Mouse (Mus musculus): Measurements from ENCODE around the gene Gm10697. TPM values are rescaled to one million over a fixed set of nuclear protein-coding genes. Genes with fewer than 3 reads are reported as not detected.
"Not testable (repeated sequence)": the region's sequence is repeated elsewhere in the genome, so short reads cannot be mapped to it uniquely, and the experiment has no call there.

The Gm10697 gene
- not detected in 2 replicates for polyA plus RNA-seq (2011; ENCODE audit: insufficient read depth, insufficient read length, low replicate concordance, missing spikeins)

DNA sequence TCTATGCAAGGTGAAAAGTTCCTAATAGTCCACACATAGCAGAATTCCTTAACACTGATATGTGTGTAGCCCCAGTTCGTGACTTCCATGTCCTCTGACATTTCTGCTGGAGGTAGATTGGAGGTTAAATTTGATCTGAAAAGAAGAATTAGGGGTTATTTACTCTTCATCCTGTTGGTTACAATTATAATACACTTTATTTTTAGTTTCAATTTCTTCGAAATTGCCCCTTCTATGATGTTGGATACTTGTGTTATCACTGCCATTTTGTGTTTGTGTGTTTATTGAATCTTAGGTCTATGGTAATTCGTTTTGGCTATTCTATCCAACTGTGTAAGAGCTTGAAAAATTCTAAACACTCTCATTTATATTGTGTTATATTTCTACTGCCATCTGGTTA, at the start of gene Gm10697:
Gm10697 (minus strand) TSS at position 101 of the 400 bp plus-strand sequence.
- WGBS = 20% methylated on average over 1 of the region's 3 CpGs
- H3K4me1 ChIP-seq (ENCODE audit: control insufficient read depth, insufficient read depth, low read length); H3K4me3 ChIP-seq (replicated peaks; ENCODE audit: control insufficient read depth, low read depth, low read length); H3K27ac ChIP-seq (ENCODE audit: control insufficient read depth, insufficient read depth, low read depth, low read length, poor library complexity): not testable (repeated sequence)

GRCm38 (mm10) chr3:94115071-94115470, 42.6 kb upstream of the Gm10697 start:
- WGBS = 44% methylated on average over 1 of the region's 1 CpGs
- H3K27ac ChIP-seq (ENCODE audit: control insufficient read depth, insufficient read depth, low read depth, low read length, poor library complexity); H3K4me1 ChIP-seq (ENCODE audit: control insufficient read depth, insufficient read depth, low read length); H3K4me3 ChIP-seq (replicated peaks; ENCODE audit: control insufficient read depth, low read depth, low read length): not testable (repeated sequence)

DNA sequence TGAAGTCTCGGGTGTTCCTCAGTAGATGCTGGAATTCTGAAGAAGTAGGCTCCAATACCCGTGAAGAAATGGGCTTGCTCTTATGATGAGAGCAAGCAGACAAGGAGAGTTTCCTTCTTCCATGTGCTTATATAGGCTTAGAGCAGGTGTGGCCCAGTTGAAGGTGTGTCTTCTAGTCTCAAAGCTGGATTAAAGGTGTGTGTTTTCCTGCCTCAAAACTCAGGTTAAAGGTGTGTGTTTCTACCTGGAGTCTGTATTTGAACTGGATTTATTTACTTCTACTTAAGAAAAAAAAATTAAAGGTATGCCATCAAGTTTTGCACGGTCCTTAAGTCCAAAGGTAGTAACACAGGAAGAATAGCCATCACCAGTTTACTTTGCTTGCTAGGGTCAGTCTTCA, 17.7 kb downstream of the Gm10697 start, which contains the start of gene Gm9125:
Gm9125 (minus strand) TSS at position 101 of the 400 bp plus-strand sequence.
- 81% methylated on average over 2 of the region's 3 CpGs for WGBS

GRCm38 (mm10) chr3:94049566-94050121, 22.8 kb downstream of the Gm10697 start:
- H3K4me1 ChIP-seq (ENCODE audit: control insufficient read depth, insufficient read depth, low read length); H3K4me3 ChIP-seq (replicated peaks; ENCODE audit: control insufficient read depth, low read depth, low read length); H3K27ac ChIP-seq (ENCODE audit: control insufficient read depth, insufficient read depth, low read depth, low read length, poor library complexity): not testable (repeated sequence)
- WGBS = 20% methylated on average over 1 of the region's 5 CpGs

More for the DNA sequence above, 17.7 kb downstream of the Gm10697 start, which contains the start of gene Gm9125:
- H3K27ac ChIP-seq (ENCODE audit: control insufficient read depth, insufficient read depth, low read depth, low read length, poor library complexity); H3K4me1 ChIP-seq (ENCODE audit: control insufficient read depth, insufficient read depth, low read length); H3K4me3 ChIP-seq (replicated peaks; ENCODE audit: control insufficient read depth, low read depth, low read length): not testable (repeated sequence)

DNA sequence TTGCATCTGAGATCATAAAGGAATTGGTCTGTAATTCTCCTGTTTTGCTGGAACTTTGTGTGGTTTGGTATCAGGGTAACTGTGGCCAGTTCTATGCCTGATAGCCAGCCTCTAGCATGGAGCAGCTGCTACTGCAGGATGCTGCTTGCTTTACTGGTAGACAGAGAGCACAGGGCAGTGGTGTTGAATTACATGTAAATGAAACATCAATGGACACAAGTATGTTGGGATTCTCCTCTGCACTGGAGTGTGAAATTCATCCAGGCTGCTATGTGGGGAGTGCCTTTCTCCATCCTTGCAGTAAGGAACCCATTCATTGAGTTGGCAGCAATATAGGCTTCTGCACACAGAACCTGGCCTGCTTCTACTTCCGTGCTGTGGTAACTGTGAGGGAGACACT, 34.2 kb downstream of the Gm10697 start:
- H3K4me1 ChIP-seq (ENCODE audit: control insufficient read depth, insufficient read depth, low read length); H3K27ac ChIP-seq (ENCODE audit: control insufficient read depth, insufficient read depth, low read depth, low read length, poor library complexity); H3K4me3 ChIP-seq (replicated peaks; ENCODE audit: control insufficient read depth, low read depth, low read length): not testable (repeated sequence)
- WGBS = 88% methylated on average over 1 of the region's 1 CpGs

DNA sequence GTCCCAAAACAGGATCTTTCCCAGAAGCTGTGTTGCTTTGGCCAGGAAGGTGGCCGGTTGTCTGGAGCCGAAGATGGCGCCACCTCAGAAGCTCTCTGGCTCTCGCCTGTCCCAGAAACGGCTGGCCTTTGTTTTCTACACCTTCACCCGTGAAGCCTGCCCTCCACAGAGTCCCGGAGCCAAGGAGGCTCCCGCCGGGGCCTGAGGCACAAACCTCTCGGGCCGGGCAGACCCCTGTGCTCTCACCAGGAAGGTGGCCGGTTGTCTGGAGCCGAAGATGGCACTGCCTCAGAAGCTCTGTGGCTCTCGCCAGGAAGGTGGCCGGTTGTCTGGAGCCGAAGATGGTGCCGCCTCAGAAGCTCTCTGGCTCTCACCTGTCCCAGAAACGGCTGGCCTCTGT, 38.0 kb downstream of the Gm10697 start:
- H3K4me3 ChIP-seq (replicated peaks; ENCODE audit: control insufficient read depth, low read depth, low read length); H3K27ac ChIP-seq (ENCODE audit: control insufficient read depth, insufficient read depth, low read depth, low read length, poor library complexity); H3K4me1 ChIP-seq (ENCODE audit: control insufficient read depth, insufficient read depth, low read length): not testable (repeated sequence)
- WGBS = 77% methylated on average over 15 of the region's 18 CpGs

Other genes with a start within 250 kb of the Gm10697 start
- gene Tdpoz3, start 246.6 kb downstream of the Gm10697 start, polyA plus RNA-seq (2011; ENCODE audit: insufficient read depth, insufficient read length, low replicate concordance, missing spikeins) = not detected in 2 replicates
- not detected in 2 replicates for gene Gm9117, start 129.1 kb downstream of the Gm10697 start, polyA plus RNA-seq (2011; ENCODE audit: insufficient read depth, insufficient read length, low replicate concordance, missing spikeins)
- not detected in 2 replicates for gene Tdpoz5, start 111.3 kb downstream of the Gm10697 start, polyA plus RNA-seq (2011; ENCODE audit: insufficient read depth, insufficient read length, low replicate concordance, missing spikeins)
- not detected in 2 replicates for gene Gm9125, start 17.8 kb downstream of the Gm10697 start, polyA plus RNA-seq (2011; ENCODE audit: insufficient read depth, insufficient read length, low replicate concordance, missing spikeins)
- not detected in 2 replicates for gene Gm10696, start 105.5 kb upstream of the Gm10697 start, polyA plus RNA-seq (2011; ENCODE audit: insufficient read depth, insufficient read length, low replicate concordance, missing spikeins)
- not detected in 2 replicates for gene Gm5286, start 124.1 kb upstream of the Gm10697 start, polyA plus RNA-seq (2011; ENCODE audit: insufficient read depth, insufficient read length, low replicate concordance, missing spikeins)
- gene Gm4778, start 191.4 kb upstream of the Gm10697 start, polyA plus RNA-seq (2011; ENCODE audit: insufficient read depth, insufficient read length, low replicate concordance, missing spikeins) = not detected in 2 replicates
- gene Them4, start 237.4 kb upstream of the Gm10697 start, polyA plus RNA-seq (2011; ENCODE audit: insufficient read depth, insufficient read length, low replicate concordance, missing spikeins) = 0.74 and 2.3 TPM in 2 replicates

Measured in bone marrow, adult 2 months (tissue).